In the genomic region with DNA sequence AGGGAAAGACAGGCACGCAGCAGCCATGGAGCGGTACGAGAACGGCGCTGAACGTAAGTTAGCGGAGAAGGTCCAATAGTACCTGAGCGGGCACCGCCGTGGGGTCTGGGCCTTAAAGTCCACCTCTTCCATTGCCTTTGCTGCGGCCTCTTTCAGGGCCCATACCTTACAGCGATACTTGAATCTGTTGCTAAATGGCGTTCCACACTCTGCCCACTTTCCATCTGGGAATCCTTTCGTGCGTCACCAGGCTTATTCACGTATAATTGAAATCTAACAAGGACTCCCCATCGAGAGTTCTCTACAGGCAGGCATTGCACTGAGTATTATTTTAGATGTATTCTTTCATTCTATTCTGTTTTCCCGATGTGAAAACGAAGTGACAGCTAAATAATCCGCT, we compare ENCODE assay signal across 21 mouse cellular contexts.
DNase-seq lines count a peak whose midpoint lies in the region; ATAC-seq and TF ChIP-seq lines count a peak whose summit lies in the region.
"Had no signal": no experiment of that assay in that cellular context is flagged by ENCODE, and none has a peak within 500 bp of the region (broad histone marks: within the 10 kb centered on the region; RNA-seq: fewer than 3 reads in every experiment).

No protein-coding gene starts in this region.

- no peak overlapping the region for H3K9ac ChIP-seq in heart, embryonic 12.5 days
- no peak overlapping the region for H3K9ac ChIP-seq in lung, postnatal 0 days (replicated peaks; ENCODE audit: low read depth)
- H3K9ac ChIP-seq: embryonic facial prominence, embryonic 12.5 days; forebrain, embryonic 15.5 days; liver, postnatal 0 days had no signal

- H3K4me2 ChIP-seq in heart, embryonic 12.5 days: no peak overlapping the region
- H3K4me2 ChIP-seq in lung, postnatal 0 days (replicated peaks; ENCODE audit: low read depth, low read length): no peak overlapping the region
- H3K4me2 ChIP-seq: embryonic facial prominence, embryonic 12.5 days; forebrain, embryonic 15.5 days had no signal

- H3K9me3 ChIP-seq in heart, embryonic 12.5 days (replicated peaks): no peaks in the 10 kb centered on the region
- no peaks in the 10 kb centered on the region for H3K9me3 ChIP-seq in lung, postnatal 0 days (ENCODE audit: low read length)
- H3K9me3 ChIP-seq: embryonic facial prominence, embryonic 12.5 days; forebrain, embryonic 15.5 days had no signal

- H3K27ac ChIP-seq in heart, embryonic 12.5 days (ENCODE audit: poor library complexity, severe bottlenecking): no peak overlapping the region
- peak overlapping the region; percentile 71 for H3K27ac ChIP-seq in left cerebral cortex, adult 2 months
- H3K27ac ChIP-seq in lung, postnatal 0 days (ENCODE audit: low read length): no peak overlapping the region
- H3K27ac ChIP-seq in thymus, adult 2 months (ENCODE audit: control insufficient read depth, insufficient read depth, low read length): no peak overlapping the region
- H3K27ac ChIP-seq: embryonic facial prominence, embryonic 12.5 days; forebrain, embryonic 15.5 days; heart, adult 2 months had no signal

- peak; percentile 78 for DNase-seq in heart, adult 11 months
- DNase-seq in ZHBTc4 (ENCODE audit: low read depth, low spot score): peak; percentile 14
- DNase-seq in left cerebral cortex, adult 2 months (ENCODE audit: extremely low spot score in 1 of 2, low spot score in 2 of 2): peak; percentile 11 to 52
- peak; percentile 37 to 55 for DNase-seq in right cerebral cortex, postnatal 10 days (ENCODE audit: low spot score in 2 of 2)
- no peak for DNase-seq in lung, postnatal 0 days (ENCODE audit: low spot score)
- DNase-seq in thymus, adult 2 months: no peak
- DNase-seq in cerebellum, adult 11-12 months: no peak
- DNase-seq: cerebellum, adult 9-10 months; gastrocnemius, postnatal 10 days; heart, adult 2 months; kidney, adult 11 months; liver; liver, postnatal 0 days; lung, postnatal 14 days; midbrain, embryonic 14.5 days had no signal

- WGBS in heart, embryonic 12.5 days: 94% methylated on average over 20 of the region's 20 CpGs
- WGBS in lung, postnatal 0 days: 95% methylated on average over 20 of the region's 20 CpGs
- WGBS in thymus, adult 2 months: 97% methylated on average over 20 of the region's 20 CpGs

- no peak for ATAC-seq in heart, embryonic 12.5 days (ENCODE audit: insufficient number of reproducible peaks, low FRiP score)
- no peak for ATAC-seq in lung, postnatal 0 days
- ATAC-seq: CD4-positive, CD25-positive, alpha-beta regulatory T cell, adult 4 months; forebrain, embryonic 15.5 days; hindbrain, embryonic 16.5 days; liver, postnatal 0 days had no signal

- no peak for TF ChIP-seq EP300 in lung, postnatal 0 days (IDR thresholded peaks at IDR 0.05)

- TF ChIP-seq CTCF in left cerebral cortex, adult 2 months (IDR thresholded peaks at IDR 0.05): no peak
- TF ChIP-seq CTCF in lung, postnatal 0 days (IDR thresholded peaks at IDR 0.05): no peak
- TF ChIP-seq CTCF in thymus, adult 2 months (IDR thresholded peaks at IDR 0.05; ENCODE audit: borderline replicate concordance, control insufficient read depth, extremely low read depth, insufficient read depth, low read length, poor library complexity): no peak

- intact Hi-C loops in left cerebral cortex, adult 2 months (cut with DNase I): no loop called here

- no peaks in the 10 kb centered on the region for H3K4me1 ChIP-seq in heart, embryonic 12.5 days (replicated peaks)
- H3K4me1 ChIP-seq in lung, postnatal 0 days (ENCODE audit: insufficient read depth, low read depth, low read length): no peaks in the 10 kb centered on the region
- no peaks in the 10 kb centered on the region for H3K4me1 ChIP-seq in thymus, adult 2 months (replicated peaks; ENCODE audit: control insufficient read depth, insufficient read depth, low read length)
- H3K4me1 ChIP-seq: embryonic facial prominence, embryonic 12.5 days; forebrain, embryonic 15.5 days had no signal

- no peaks in the 10 kb centered on the region for H3K27me3 ChIP-seq in heart, embryonic 12.5 days (replicated peaks)
- no peaks in the 10 kb centered on the region for H3K27me3 ChIP-seq in lung, postnatal 0 days (replicated peaks; ENCODE audit: insufficient read depth, low read length)
- no peaks in the 10 kb centered on the region for H3K27me3 ChIP-seq in thymus, adult 2 months (ENCODE audit: control insufficient read depth, insufficient read depth, low read length)
- H3K27me3 ChIP-seq: embryonic facial prominence, embryonic 12.5 days; forebrain, embryonic 15.5 days had no signal

- H3K4me3 ChIP-seq in heart, embryonic 12.5 days: no peak overlapping the region
- peak overlapping the region; percentile 14; the same call in 1 of the 2 replicates for H3K4me3 ChIP-seq in left cerebral cortex, adult 2 months
- no peak overlapping the region for H3K4me3 ChIP-seq in lung, postnatal 0 days (ENCODE audit: low read depth, low read length)
- H3K4me3 ChIP-seq in thymus, adult 2 months (ENCODE audit: control insufficient read depth, insufficient read depth, low read length): no peak overlapping the region
- H3K4me3 ChIP-seq: embryonic facial prominence, embryonic 12.5 days; erythroblast, embryonic 14.5 days; forebrain, embryonic 15.5 days; heart, adult 2 months had no signal

- H3K36me3 ChIP-seq in heart, embryonic 12.5 days: no peaks in the 10 kb centered on the region
- H3K36me3 ChIP-seq in lung, postnatal 0 days (ENCODE audit: insufficient read depth, low read length): no peaks in the 10 kb centered on the region
- H3K36me3 ChIP-seq in thymus, adult 2 months (ENCODE audit: control insufficient read depth, insufficient read depth, low read length): no peaks in the 10 kb centered on the region
- H3K36me3 ChIP-seq: embryonic facial prominence, embryonic 12.5 days; forebrain, embryonic 15.5 days had no signal

- TF ChIP-seq POLR2A in thymus, adult 2 months (IDR thresholded peaks at IDR 0.05; ENCODE audit: control insufficient read depth, extremely low read depth, insufficient read depth, low read length, poor library complexity): no peak

Comparison
In these comparisons a context has a peak if more than half of its experiments do, and no peak if none do; other contexts are left out.
1. DNase-seq: peak in heart, adult 11 months (single experiment), ZHBTc4 (single experiment), left cerebral cortex, adult 2 months (2 of 2) and right cerebral cortex, postnatal 10 days (2 of 2); none in lung, postnatal 0 days (single experiment), thymus, adult 2 months (single experiment) and cerebellum, adult 11-12 months (single experiment).